Mouse (Mus musculus) embryonic facial prominence, embryonic 10.5 days (tissue): ENCODE measurements around the gene Rnf216. TPM values are rescaled to one million over a fixed set of nuclear protein-coding genes. Genes with fewer than 3 reads are reported as not detected.

ENCODE experiments used
- DNase-seq: peaks from one replicate; pipeline ENCODE4 v3.0.0-alpha.2; 2017; ENCODE audit warnings: low spot score
- H3K27ac ChIP-seq: fragments of 300-500 bp; sonication (generic); replicated peaks from 2 replicates; pipeline ENCODE4 v1.5.1; 2016; ENCODE audit warnings: mild to moderate bottlenecking
- H3K27me3 ChIP-seq: fragments of 300-500 bp; sonication (generic); replicated peaks from 2 replicates; pipeline ENCODE4 v1.6.1; 2016; ENCODE audit warnings: low read depth, mild to moderate bottlenecking; ENCODE audit not compliant: poor library complexity, severe bottlenecking
- H3K36me3 ChIP-seq: fragments of 300-500 bp; sonication (generic); replicated peaks from 2 replicates; pipeline ENCODE4 v1.6.1; 2016; ENCODE audit warnings: mild to moderate bottlenecking, moderate library complexity
- H3K4me1 ChIP-seq: fragments of 300-500 bp; sonication (generic); 2 replicates; pipeline ENCODE4 v1.6.1; 2016
- H3K4me3 ChIP-seq: fragments of 300-500 bp; sonication (generic); 2 replicates; pipeline ENCODE4 v1.5.1; 2016; ENCODE audit warnings: mild to moderate bottlenecking, moderate library complexity
- H3K9me3 ChIP-seq: fragments of 300-500 bp; sonication (generic); 2 replicates; pipeline ENCODE4 v1.6.1; 2016; ENCODE audit warnings: mild to moderate bottlenecking
- WGBS: fragments of 180-500 bp; shearing (Covaris S2); methylation state at CpG from one replicate; pipeline ENCODE4 v1.1.7; 2016; 5-methylcytosine and 5-hydroxymethylcytosine counted together
- polyA plus RNA-seq: library from polyadenylated mRNA; unstranded; fragments of >200 nt; fragmentation: Nextera tagmentation; extraction: Ambion mirVana; gene quantifications from 2 replicates; pipeline ENCODE4 v1.2.1, GENCODE M21; 2016

Rnf216 gene
- polyA plus RNA-seq, 1 experiment from 2014 or later: 50.5 TPM

DNA sequence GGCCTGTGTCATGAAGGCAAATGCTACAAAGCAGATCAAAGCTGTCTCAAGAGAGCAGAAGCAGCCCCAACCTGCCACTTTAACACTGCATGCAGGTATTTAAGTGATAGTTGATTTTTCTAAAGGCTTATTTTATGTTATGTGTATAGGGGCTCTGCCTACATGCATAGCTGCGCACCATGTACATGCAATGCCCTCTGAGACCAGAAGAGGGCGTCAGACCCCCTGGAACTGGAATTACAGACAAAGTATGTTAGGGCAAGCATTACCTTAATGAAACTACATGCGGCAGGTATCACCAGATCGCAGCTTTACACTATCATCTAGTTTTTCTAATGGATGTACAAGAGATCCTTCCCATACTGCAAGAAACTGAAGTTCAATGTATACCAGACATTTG lies 27.9 kb downstream of the Rnf216 start:
- no peaks in the 10 kb centered on the region for H3K9me3 ChIP-seq
- H3K27ac ChIP-seq: no peak overlapping the region
- H3K36me3 ChIP-seq: peaks cover 100% of the 10 kb centered on the region
- no peaks in the 10 kb centered on the region for H3K4me1 ChIP-seq
- 72% methylated on average over 4 of the region's 4 CpGs for WGBS
- H3K27me3 ChIP-seq: no peaks in the 10 kb centered on the region
- DNase-seq: peak; percentile 53
- H3K4me3 ChIP-seq: no peak overlapping the region

DNA sequence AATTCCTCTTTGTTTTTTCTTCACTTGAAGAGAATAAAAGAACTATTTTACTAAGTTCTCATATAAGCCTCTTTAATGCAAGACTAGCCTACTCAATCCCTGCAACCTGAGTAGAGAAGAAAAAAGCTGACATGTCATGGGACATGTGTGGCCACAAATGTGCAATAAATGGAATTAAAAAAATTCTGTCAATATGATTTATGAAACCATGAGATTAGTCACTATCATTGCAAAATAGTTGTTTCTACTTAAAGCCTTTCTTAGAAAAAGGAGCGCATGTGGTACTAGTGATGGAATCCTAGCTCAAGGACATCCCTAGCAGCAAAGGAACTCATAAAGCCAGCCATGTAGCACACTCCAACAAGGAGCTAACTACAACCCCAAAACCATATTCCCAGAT lies 33.0 kb downstream of the Rnf216 start:
- Histone ChIP-seq H3K27me3 (no peaks in the 10 kb centered on the region), H3K27ac (no peak overlapping the region), H3K4me3 (no peak overlapping the region), H3K36me3 (peaks cover 98% of the 10 kb centered on the region), H3K4me1 (no peaks in the 10 kb centered on the region), H3K9me3 (no peaks in the 10 kb centered on the region)
- 100% methylated on average over 1 of the region's 1 CpGs for WGBS
- DNase-seq: no peak

DNA sequence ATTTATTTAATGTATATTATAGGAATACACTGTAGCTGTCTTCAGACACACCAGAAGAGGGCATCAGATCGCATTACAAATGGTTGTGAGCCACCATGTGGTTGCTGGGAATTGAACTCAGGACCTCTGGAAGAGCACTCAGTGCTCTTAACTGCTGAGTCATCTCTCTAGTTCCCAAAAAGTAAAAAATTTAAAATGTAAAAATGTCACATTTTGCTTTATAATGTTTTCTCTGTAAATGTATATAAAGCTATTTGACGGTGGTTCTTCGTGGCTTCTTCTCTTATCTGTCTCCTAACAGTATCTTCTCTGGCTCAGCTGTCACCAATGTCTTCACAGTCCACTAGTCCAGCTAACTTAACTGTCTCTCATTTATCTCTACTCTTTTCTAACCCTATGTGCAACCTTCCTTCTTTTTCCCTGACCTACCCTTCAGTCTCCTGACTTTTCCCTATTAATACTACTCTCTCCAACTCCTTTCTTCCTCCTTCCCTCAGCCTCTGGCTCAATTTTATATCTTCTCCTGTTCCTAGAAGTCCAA lies 36.1 kb downstream of the Rnf216 start:
- WGBS: 94% methylated on average over 3 of the region's 3 CpGs
- no peak for DNase-seq
- Histone ChIP-seq H3K36me3 (peaks cover 97% of the 10 kb centered on the region), H3K4me3 (no peak overlapping the region), H3K4me1 (no peaks in the 10 kb centered on the region), H3K27me3 (no peaks in the 10 kb centered on the region), H3K27ac (no peak overlapping the region), H3K9me3 (no peaks in the 10 kb centered on the region)

DNA sequence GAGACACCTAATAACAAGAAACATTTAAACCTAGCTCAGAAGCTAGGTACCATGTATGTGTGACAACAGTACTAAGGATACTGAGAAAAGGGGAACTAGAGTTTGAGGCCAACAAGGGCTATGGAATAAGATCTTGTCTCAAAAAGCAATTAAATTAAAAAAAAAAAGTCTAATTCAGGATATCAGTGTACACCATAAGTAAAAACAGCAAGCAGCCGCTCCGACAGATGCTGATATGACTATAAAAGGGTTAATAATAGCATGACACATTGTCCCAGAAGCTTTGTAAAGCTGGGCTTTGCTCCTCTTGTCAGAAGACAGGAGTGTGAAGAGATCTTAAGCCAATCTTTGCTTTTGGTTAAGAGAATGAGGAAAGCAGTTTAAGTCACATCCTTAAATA lies 36.8 kb downstream of the Rnf216 start:
- Histone ChIP-seq H3K9me3 (no peaks in the 10 kb centered on the region), H3K27me3 (no peaks in the 10 kb centered on the region), H3K27ac (no peak overlapping the region), H3K4me3 (no peak overlapping the region), H3K4me1 (no peaks in the 10 kb centered on the region), H3K36me3 (peaks cover 97% of the 10 kb centered on the region)
- DNase-seq: no peak
- 96% methylated on average over 2 of the region's 2 CpGs for WGBS

DNA sequence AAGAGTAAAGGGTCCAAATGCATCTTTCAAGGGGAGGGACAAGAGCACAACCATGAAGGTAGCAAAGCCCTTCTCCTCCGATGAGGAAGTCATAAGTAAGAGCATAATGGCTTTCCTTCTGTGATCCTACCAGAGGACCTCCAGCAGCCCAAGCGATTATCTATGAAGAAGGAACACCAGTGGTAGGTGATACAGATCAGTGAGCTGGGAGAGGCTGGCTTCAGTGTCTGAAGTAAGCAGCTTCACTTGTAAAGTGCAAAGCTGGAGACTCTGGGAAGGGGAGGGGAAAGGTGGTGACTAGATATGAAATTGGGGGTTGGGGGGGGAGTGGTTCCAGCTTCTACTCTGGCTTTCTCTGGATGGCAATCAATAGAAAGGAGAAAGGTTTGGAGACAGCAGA lies 43.7 kb downstream of the Rnf216 start:
- Histone ChIP-seq H3K4me3 (no peak overlapping the region), H3K36me3 (peaks cover 92% of the 10 kb centered on the region), H3K27me3 (no peaks in the 10 kb centered on the region), H3K9me3 (no peaks in the 10 kb centered on the region), H3K27ac (no peak overlapping the region), H3K4me1 (no peaks in the 10 kb centered on the region)
- 95% methylated on average over 2 of the region's 2 CpGs for WGBS
- no peak for DNase-seq

DNA sequence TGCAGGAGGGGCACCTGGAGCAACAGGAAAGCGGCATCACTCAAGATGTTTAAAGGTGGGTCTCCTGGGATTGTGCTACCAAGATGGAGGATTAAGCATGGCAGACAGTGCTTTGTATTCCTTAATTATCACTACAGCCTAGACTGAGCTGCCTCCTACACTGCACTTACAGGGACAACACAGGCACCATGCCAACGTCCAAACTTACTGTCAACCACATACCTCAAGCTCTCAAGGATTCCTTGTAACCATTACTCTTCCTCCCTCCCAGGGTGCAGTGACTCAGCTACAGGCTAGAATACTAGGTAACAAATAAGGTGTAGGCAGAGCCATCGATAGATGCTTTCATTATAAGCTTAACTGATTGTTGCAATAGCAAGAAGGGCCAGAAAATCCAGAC lies 44.4 kb downstream of the Rnf216 start:
- no peak for DNase-seq
- no peaks in the 10 kb centered on the region for H3K27me3 ChIP-seq
- H3K27ac ChIP-seq: no peak overlapping the region
- 92% methylated on average over 3 of the region's 3 CpGs for WGBS
- peaks cover 92% of the 10 kb centered on the region for H3K36me3 ChIP-seq
- H3K9me3 ChIP-seq: no peaks in the 10 kb centered on the region
- H3K4me3 ChIP-seq: no peak overlapping the region
- H3K4me1 ChIP-seq: no peaks in the 10 kb centered on the region

DNA sequence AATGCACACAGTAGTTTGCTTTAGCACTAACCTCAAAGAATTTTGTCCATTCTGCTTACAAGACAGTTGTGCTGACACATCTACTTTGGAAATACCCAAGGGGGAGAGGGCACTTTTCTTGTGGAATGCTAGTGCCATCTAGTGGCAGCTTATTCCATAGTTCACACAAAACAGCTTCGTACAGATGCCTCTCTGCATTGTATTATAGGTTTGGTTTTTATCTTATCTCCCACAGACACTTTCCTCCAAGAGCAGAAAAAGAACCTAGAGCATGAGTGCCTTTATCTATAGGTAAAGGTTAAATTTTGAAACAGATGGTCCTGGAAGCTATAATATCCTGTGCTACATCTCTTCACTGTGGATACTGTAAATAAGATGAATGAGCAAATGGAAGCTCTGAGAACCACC lies 46.2 kb downstream of the Rnf216 start:
- Histone ChIP-seq H3K4me1 (peaks cover 2% of the 10 kb centered on the region), H3K4me3 (no peak overlapping the region), H3K27ac (no peak overlapping the region), H3K27me3 (no peaks in the 10 kb centered on the region), H3K36me3 (peaks cover 91% of the 10 kb centered on the region), H3K9me3 (no peaks in the 10 kb centered on the region)
- DNase-seq: peak; percentile 59
- WGBS: 33% methylated on average over 1 of the region's 1 CpGs

DNA sequence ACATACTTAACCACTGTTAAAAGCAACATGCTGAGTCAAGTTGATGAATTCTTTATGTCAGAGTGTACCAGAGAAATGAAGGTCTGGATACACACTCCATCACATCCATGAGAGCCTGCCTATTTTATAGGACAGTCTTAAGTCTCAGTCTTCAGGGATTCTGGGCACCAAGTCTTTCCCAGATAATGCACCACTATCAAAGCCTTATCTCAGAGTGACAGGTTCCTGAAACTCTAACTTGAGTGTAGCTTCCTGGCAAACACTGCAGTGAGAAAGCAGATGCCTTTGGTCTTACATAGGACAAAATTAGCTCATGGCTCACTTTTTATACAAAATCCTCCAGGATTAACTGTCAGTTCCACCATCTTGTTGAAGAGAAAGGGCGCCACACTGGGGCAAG lies 46.7 kb downstream of the Rnf216 start:
- no peaks in the 10 kb centered on the region for H3K27me3 ChIP-seq
- H3K4me1 ChIP-seq: peaks cover 6% of the 10 kb centered on the region
- 94% methylated on average over 1 of the region's 1 CpGs for WGBS
- DNase-seq: no peak
- H3K4me3 ChIP-seq: no peak overlapping the region
- no peaks in the 10 kb centered on the region for H3K9me3 ChIP-seq
- peaks cover 91% of the 10 kb centered on the region for H3K36me3 ChIP-seq
- H3K27ac ChIP-seq: no peak overlapping the region

DNA sequence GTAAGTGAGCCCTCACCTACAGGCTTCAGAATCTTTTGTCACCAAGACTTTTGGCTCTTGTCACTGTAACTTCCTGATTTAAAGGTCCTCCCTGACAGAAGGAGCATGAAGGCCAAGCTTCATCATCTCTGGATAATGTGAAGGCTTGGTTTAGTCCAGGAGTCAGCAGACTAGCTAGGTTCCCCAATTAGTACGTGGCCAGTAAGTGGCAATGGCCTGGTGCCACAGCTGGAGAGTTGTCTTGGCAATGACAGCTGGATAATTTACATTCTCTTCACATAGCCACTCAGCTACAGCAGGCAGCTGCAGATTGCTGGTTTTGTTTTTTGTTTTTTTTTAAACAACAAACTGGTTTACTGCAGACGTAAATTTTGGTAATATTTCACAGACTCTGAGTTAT lies 47.6 kb downstream of the Rnf216 start:
- Histone ChIP-seq H3K9me3 (no peaks in the 10 kb centered on the region), H3K27ac (no peak overlapping the region), H3K4me1 (peaks cover 11% of the 10 kb centered on the region), H3K36me3 (peaks cover 91% of the 10 kb centered on the region), H3K4me3 (no peak overlapping the region), H3K27me3 (no peaks in the 10 kb centered on the region)
- no peak for DNase-seq
- 88% methylated on average over 2 of the region's 2 CpGs for WGBS

DNA sequence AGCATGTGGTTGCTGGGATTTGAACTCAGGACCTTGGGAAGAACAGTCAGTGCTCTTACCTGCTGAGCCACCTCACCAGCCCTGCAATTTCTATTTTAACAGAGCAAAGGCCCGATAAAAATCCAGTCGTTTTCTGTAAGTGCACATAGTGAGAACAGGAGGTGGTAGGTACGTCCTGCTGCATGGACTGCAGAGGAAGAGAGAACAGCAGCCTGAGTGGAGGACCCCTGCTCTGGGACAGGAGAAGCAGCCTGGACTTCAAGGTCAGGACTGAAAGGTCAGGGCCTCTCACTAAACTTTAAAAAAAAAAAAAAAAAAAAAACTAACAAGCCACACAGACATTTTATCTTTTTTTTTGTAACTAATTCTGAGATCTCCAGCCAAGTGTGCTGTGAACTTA lies 50.5 kb downstream of the Rnf216 start:
- Histone ChIP-seq H3K9me3 (no peaks in the 10 kb centered on the region), H3K4me3 (no peak overlapping the region), H3K27ac (no peak overlapping the region), H3K4me1 (peaks cover 11% of the 10 kb centered on the region), H3K36me3 (peaks cover 95% of the 10 kb centered on the region), H3K27me3 (no peaks in the 10 kb centered on the region)
- WGBS: 88% methylated on average over 3 of the region's 3 CpGs
- no peak for DNase-seq

DNA sequence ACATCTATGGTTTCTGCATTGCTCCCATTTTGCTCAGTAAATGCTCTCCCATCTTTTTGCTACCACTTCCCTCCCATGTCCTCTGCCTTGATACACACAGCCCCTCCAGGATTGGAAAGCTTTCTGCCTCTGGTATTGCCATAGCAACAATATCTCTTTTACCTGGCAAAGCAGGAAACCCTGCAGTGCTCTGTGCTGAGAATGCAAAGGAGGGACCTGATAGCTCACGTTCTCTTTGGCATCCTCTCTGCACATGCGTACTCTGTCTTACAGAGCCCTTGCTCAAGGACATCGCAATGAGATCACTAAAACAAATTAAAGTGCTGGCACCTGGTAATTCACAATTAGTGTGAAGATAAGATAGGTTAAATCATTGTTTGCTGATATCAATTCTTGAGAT lies 51.3 kb downstream of the Rnf216 start:
- Histone ChIP-seq H3K27ac (no peak overlapping the region), H3K9me3 (no peaks in the 10 kb centered on the region), H3K4me3 (no peak overlapping the region), H3K27me3 (no peaks in the 10 kb centered on the region), H3K4me1 (peaks cover 11% of the 10 kb centered on the region), H3K36me3 (peaks cover 92% of the 10 kb centered on the region)
- 78% methylated on average over 3 of the region's 3 CpGs for WGBS
- no peak for DNase-seq

DNA sequence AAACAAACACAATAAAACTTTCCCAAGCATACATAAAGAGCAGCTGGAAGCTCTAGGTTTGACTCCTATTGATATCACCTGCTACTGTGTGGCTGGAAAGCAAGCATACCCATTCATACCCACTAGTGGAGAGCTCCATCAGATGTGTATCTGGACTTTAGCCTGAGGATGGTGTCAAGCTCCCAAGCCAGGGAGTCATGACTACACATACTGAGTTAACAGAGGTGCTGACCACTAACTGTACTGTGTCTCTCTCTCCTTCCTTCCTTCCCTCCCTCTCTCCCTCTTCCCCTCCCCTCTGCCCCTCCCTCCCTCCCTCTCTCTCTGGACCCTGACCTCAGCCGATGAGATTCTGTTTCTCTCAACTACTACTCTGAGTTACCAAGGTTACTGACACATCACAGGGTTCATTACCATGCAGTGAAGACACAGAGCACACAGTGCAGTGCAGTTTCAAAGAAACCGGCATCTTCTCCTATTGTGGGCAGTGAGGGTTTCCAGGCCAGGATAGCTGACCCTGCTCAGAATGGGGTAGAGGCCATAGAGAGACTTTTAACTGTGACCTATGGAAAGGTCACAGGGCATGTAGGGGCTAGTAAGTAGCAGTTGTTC lies 51.9 kb downstream of the Rnf216 start:
- Histone ChIP-seq H3K36me3 (peaks cover 92% of the 10 kb centered on the region), H3K9me3 (no peaks in the 10 kb centered on the region), H3K4me1 (peaks cover 11% of the 10 kb centered on the region), H3K27ac (no peak overlapping the region), H3K4me3 (no peak overlapping the region), H3K27me3 (no peaks in the 10 kb centered on the region)
- peak; percentile 14 for DNase-seq
- WGBS: 37% methylated on average over 2 of the region's 2 CpGs

DNA sequence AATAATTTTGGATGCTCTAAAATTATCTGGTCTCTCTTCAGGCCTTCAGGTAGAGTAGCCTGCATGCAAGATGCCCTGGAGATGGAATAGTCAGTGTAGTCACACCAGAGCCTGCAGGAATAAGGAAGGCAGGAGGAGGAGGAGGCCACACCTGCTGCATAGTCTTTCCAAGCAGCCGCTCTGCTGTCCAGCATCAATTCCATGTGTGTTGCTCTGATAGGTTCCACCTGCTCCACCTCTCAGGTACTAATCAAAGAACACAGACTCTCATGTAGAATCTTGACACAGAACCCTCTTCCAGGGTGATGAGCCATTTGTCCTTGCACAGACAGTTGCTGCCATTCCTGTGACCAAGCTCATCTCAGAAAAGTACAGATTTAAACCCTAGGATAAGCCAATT lies 52.8 kb downstream of the Rnf216 start:
- no peak for DNase-seq
- no peak overlapping the region for H3K4me3 ChIP-seq
- no peak overlapping the region for H3K27ac ChIP-seq
- peaks cover 87% of the 10 kb centered on the region for H3K36me3 ChIP-seq
- 95% methylated on average over 1 of the region's 1 CpGs for WGBS
- no peaks in the 10 kb centered on the region for H3K9me3 ChIP-seq
- H3K27me3 ChIP-seq: no peaks in the 10 kb centered on the region
- H3K4me1 ChIP-seq: peaks cover 11% of the 10 kb centered on the region
